Mouse (Mus musculus) neural tube, embryonic 13.5 days (tissue): Measurements from ENCODE around the gene Adam19. TPM values are rescaled to one million over a fixed set of nuclear protein-coding genes. Genes with fewer than 3 reads are reported as not detected.

ENCODE experiments used
- ATAC-seq: fragments of 200-750 bp; cut with Nextera tagmentation; 2 replicates; pipeline ENCODE4 v1.8.0; 2017; ENCODE audit warnings: low read depth, mild to moderate bottlenecking, moderate TSS enrichment, moderate library complexity
- H3K27ac ChIP-seq: fragments of 300-500 bp; sonication (generic); replicated peaks from 2 replicates; pipeline ENCODE4 v1.5.1; 2015; ENCODE audit warnings: moderate library complexity, mild to moderate bottlenecking, inconsistent platforms
- H3K27me3 ChIP-seq: fragments of 300-500 bp; sonication (generic); 2 replicates; pipeline ENCODE4 v1.6.1; 2015; ENCODE audit warnings: mild to moderate bottlenecking, inconsistent platforms
- H3K36me3 ChIP-seq: fragments of 300-500 bp; sonication (generic); 2 replicates; pipeline ENCODE4 v1.6.1; 2015; ENCODE audit warnings: mild to moderate bottlenecking, inconsistent platforms
- H3K4me1 ChIP-seq: fragments of 300-500 bp; sonication (generic); replicated peaks from 2 replicates; pipeline ENCODE4 v1.6.1; 2015; ENCODE audit warnings: inconsistent platforms
- H3K4me2 ChIP-seq: fragments of 300-500 bp; sonication (generic); 2 replicates; pipeline ENCODE4 v1.6.1; 2015; ENCODE audit warnings: inconsistent platforms, mild to moderate bottlenecking, moderate library complexity
- H3K4me3 ChIP-seq: fragments of 300-500 bp; sonication (generic); 2 replicates; pipeline ENCODE4 v1.5.1; 2015; ENCODE audit warnings: mild to moderate bottlenecking, inconsistent platforms
- H3K9ac ChIP-seq: fragments of 300-500 bp; sonication (generic); 2 replicates; pipeline ENCODE4 v1.6.1; 2015; ENCODE audit warnings: moderate library complexity, mild to moderate bottlenecking, inconsistent platforms
- H3K9me3 ChIP-seq: fragments of 300-500 bp; sonication (generic); 2 replicates; pipeline ENCODE4 v1.6.1; 2016; ENCODE audit warnings: inconsistent platforms
- WGBS: fragments of 180-500 bp; shearing (Covaris S2); methylation state at CpG from one replicate; pipeline ENCODE4 v1.1.7; 2015; 5-methylcytosine and 5-hydroxymethylcytosine counted together
- polyA plus RNA-seq: library from polyadenylated mRNA; unstranded; fragments of >200 nt; fragmentation: Nextera tagmentation; extraction: Ambion mirVana; gene quantifications from 2 replicates; pipeline ENCODE4 v1.2.1, GENCODE M21; 2015

The Adam19 gene
- polyA plus RNA-seq, 1 experiment from 2014 or later: 19.2 TPM

GRCm38 (mm10) chr11:46083405-46083804 lies 27.6 kb downstream of the Adam19 start:
- Histone ChIP-seq H3K27ac (no peak overlapping the region), H3K4me1 (0 out of 2 replicates have a peak, but pooled peaks cover 6% of the 10 kb centered on the region), H3K4me3 (no peak overlapping the region), H3K9me3 (no peaks in the 10 kb centered on the region), H3K4me2 (no peak overlapping the region), H3K9ac (no peak overlapping the region), H3K36me3 (peaks cover 12% of the 10 kb centered on the region), H3K27me3 (no peaks in the 10 kb centered on the region)
- 77% methylated on average over 3 of the region's 3 CpGs for WGBS
- no peak for ATAC-seq

GRCm38 (mm10) chr11:46083835-46084444 lies 28.1 kb downstream of the Adam19 start:
- no peaks in the 10 kb centered on the region for H3K9me3 ChIP-seq
- H3K36me3 ChIP-seq: 0 out of 2 replicates have a peak, but pooled peaks cover 7% of the 10 kb centered on the region
- H3K4me2 ChIP-seq: no peak overlapping the region
- H3K27ac ChIP-seq: no peak overlapping the region
- ATAC-seq: no peak
- 90% methylated on average over 11 of the region's 11 CpGs for WGBS
- 0 out of 2 replicates have a peak, but pooled peaks cover 6% of the 10 kb centered on the region for H3K4me1 ChIP-seq
- no peak overlapping the region for H3K9ac ChIP-seq
- H3K27me3 ChIP-seq: no peaks in the 10 kb centered on the region
- no peak overlapping the region for H3K4me3 ChIP-seq

- H3K27me3 ChIP-seq: no peaks in the 10 kb centered on the region
- no peak overlapping the region for H3K27ac ChIP-seq
- no peak overlapping the region for H3K4me3 ChIP-seq
- no peak overlapping the region for H3K9ac ChIP-seq
- no peaks in the 10 kb centered on the region for H3K9me3 ChIP-seq
- WGBS: 74% methylated on average over 3 of the region's 3 CpGs
- H3K36me3 ChIP-seq: 0 out of 2 replicates have a peak, but pooled peaks cover 7% of the 10 kb centered on the region
- no peak overlapping the region for H3K4me2 ChIP-seq
- no peak for ATAC-seq
- H3K4me1 ChIP-seq: 0 out of 2 replicates have a peak, but pooled peaks cover 6% of the 10 kb centered on the region
These were observed 28.8 kb downstream of the Adam19 start for GRCm38 (mm10) chr11:46084568-46084967.

GRCm38 (mm10) chr11:46085398-46086163 lies 29.8 kb downstream of the Adam19 start:
- H3K36me3 ChIP-seq: 0 out of 2 replicates have a peak, but pooled peaks cover 7% of the 10 kb centered on the region
- no peak overlapping the region for H3K4me3 ChIP-seq
- 91% methylated on average over 10 of the region's 10 CpGs for WGBS
- H3K27ac ChIP-seq: no peak overlapping the region
- H3K9me3 ChIP-seq: no peaks in the 10 kb centered on the region
- no peaks in the 10 kb centered on the region for H3K27me3 ChIP-seq
- H3K9ac ChIP-seq: no peak overlapping the region
- H3K4me1 ChIP-seq: peaks cover 12% of the 10 kb centered on the region
- no peak overlapping the region for H3K4me2 ChIP-seq
- ATAC-seq: no peak

- no peaks in the 10 kb centered on the region for H3K27me3 ChIP-seq
- H3K27ac ChIP-seq: no peak overlapping the region
- H3K9me3 ChIP-seq: no peaks in the 10 kb centered on the region
- no peak overlapping the region for H3K4me3 ChIP-seq
- no peak overlapping the region for H3K9ac ChIP-seq
- 0 out of 2 replicates have a peak, but pooled peaks cover 7% of the 10 kb centered on the region for H3K36me3 ChIP-seq
- 89% methylated on average over 3 of the region's 3 CpGs for WGBS
- no peak overlapping the region for H3K4me2 ChIP-seq
- peaks cover 20% of the 10 kb centered on the region for H3K4me1 ChIP-seq
- ATAC-seq: no peak
These were observed 30.7 kb downstream of the Adam19 start for GRCm38 (mm10) chr11:46086446-46086845.

GRCm38 (mm10) chr11:46089081-46089713 lies 33.4 kb downstream of the Adam19 start:
- no peak overlapping the region for H3K9ac ChIP-seq
- no peak overlapping the region for H3K4me3 ChIP-seq
- H3K4me1 ChIP-seq: peaks cover 29% of the 10 kb centered on the region
- H3K36me3 ChIP-seq: 0 out of 2 replicates have a peak, but pooled peaks cover 10% of the 10 kb centered on the region
- no peaks in the 10 kb centered on the region for H3K27me3 ChIP-seq
- H3K27ac ChIP-seq: 0 out of 2 replicates have a peak overlapping the region, but pooled peaks have one; percentile 0
- ATAC-seq: no peak
- H3K4me2 ChIP-seq: no peak overlapping the region
- 77% methylated on average over 4 of the region's 4 CpGs for WGBS
- H3K9me3 ChIP-seq: no peaks in the 10 kb centered on the region

GRCm38 (mm10) chr11:46090036-46090725 lies 34.4 kb downstream of the Adam19 start:
- 95% methylated on average over 10 of the region's 10 CpGs for WGBS
- Histone ChIP-seq H3K4me1 (peaks cover 23% of the 10 kb centered on the region), H3K27ac (peak overlapping the region; percentile 43; the same call in 1 of the 2 replicates), H3K4me2 (no peak overlapping the region), H3K9ac (no peak overlapping the region), H3K4me3 (no peak overlapping the region), H3K27me3 (no peaks in the 10 kb centered on the region), H3K36me3 (peaks cover 16% of the 10 kb centered on the region), H3K9me3 (no peaks in the 10 kb centered on the region)
- ATAC-seq: no peak

- Histone ChIP-seq H3K27ac (peak overlapping the region; percentile 43), H3K36me3 (peaks cover 21% of the 10 kb centered on the region), H3K4me3 (no peak overlapping the region), H3K4me1 (peaks cover 23% of the 10 kb centered on the region), H3K4me2 (no peak overlapping the region), H3K27me3 (no peaks in the 10 kb centered on the region), H3K9me3 (no peaks in the 10 kb centered on the region), H3K9ac (no peak overlapping the region)
- WGBS: 39% methylated on average over 10 of the region's 10 CpGs
- ATAC-seq: peak; percentile 77
These were observed 35.3 kb downstream of the Adam19 start for GRCm38 (mm10) chr11:46090951-46091667.

GRCm38 (mm10) chr11:46092121-46092520 lies 36.3 kb downstream of the Adam19 start:
- Histone ChIP-seq H3K9ac (no peak overlapping the region), H3K36me3 (peaks cover 21% of the 10 kb centered on the region), H3K9me3 (no peaks in the 10 kb centered on the region), H3K4me2 (no peak overlapping the region), H3K4me1 (peaks cover 28% of the 10 kb centered on the region), H3K27me3 (no peaks in the 10 kb centered on the region), H3K27ac (peak overlapping the region; percentile 18; the same call in 1 of the 2 replicates), H3K4me3 (no peak overlapping the region)
- ATAC-seq: no peak
- WGBS: 80% methylated on average over 4 of the region's 4 CpGs

GRCm38 (mm10) chr11:46095477-46096264 lies 39.9 kb downstream of the Adam19 start:
- ATAC-seq: no peak
- Histone ChIP-seq H3K36me3 (peaks cover 41% of the 10 kb centered on the region), H3K9ac (no peak overlapping the region), H3K4me1 (peaks cover 25% of the 10 kb centered on the region), H3K27me3 (no peaks in the 10 kb centered on the region), H3K9me3 (no peaks in the 10 kb centered on the region), H3K27ac (0 out of 2 replicates have a peak overlapping the region, but pooled peaks have one; percentile 9), H3K4me2 (no peak overlapping the region), H3K4me3 (no peak overlapping the region)
- WGBS: 69% methylated on average over 9 of the region's 9 CpGs
